Mouse (Mus musculus): ENCODE data around the gene Hormad1. TPM values are rescaled to one million over a fixed set of nuclear protein-coding genes. Genes with fewer than 3 reads are reported as not detected.

Gene Hormad1
- not detected for total RNA-seq (2023)

GRCm38 (mm10) chr3:95559437-95559836, at the start of gene Hormad1:
Hormad1 (plus strand) TSS chr3:95559677.

GRCm38 (mm10) chr3:95526622-95527211, 32.8 kb upstream of the Hormad1 start, which contains the start of gene Ctss:
Ctss (plus strand) TSS chr3:95526786.

GRCm38 (mm10) chr3:95588604-95589086, 29.2 kb downstream of the Hormad1 start, which contains the start of gene Golph3l:
Golph3l (plus strand) TSS chr3:95588934.

GRCm38 (mm10) chr3:95624628-95625503, 65.4 kb downstream of the Hormad1 start, which contains the start of gene Ensa:
Ensa (plus strand) TSS chr3:95624993.

Other genes starting within 250 kb of the Hormad1 start
- 100 to 1,000 TPM; 131 to 142 TPM for gene Cers2, start 244.9 kb upstream of the Hormad1 start, total RNA-seq (2023)
- gene Setdb1, start 202.5 kb upstream of the Hormad1 start, total RNA-seq (2023): 10 to 100 TPM; 25.5 to 30.8 TPM
- gene 4930558C23Rik, start 156.8 kb upstream of the Hormad1 start, total RNA-seq (2023): not detected
- 10 to 100 TPM; 77.1 to 83.2 TPM for gene Arnt, start 125.3 kb upstream of the Hormad1 start, total RNA-seq (2023)
- gene Ctsk, start 60.4 kb upstream of the Hormad1 start, total RNA-seq (2023): 1 to 10 TPM; 1.5 to 1.8 TPM
- 1,000 to 10,000 TPM; 1,732 to 1,842 TPM for gene Ctss, start 32.9 kb upstream of the Hormad1 start, total RNA-seq (2023)
- gene Golph3l, start 29.3 kb downstream of the Hormad1 start, total RNA-seq (2023): 10 to 100 TPM; 37.5 to 42.9 TPM
- 100 to 1,000 TPM; 106 to 108 TPM for gene Ensa, start 65.3 kb downstream of the Hormad1 start, total RNA-seq (2023)
- gene Mcl1, start 99.1 kb downstream of the Hormad1 start, total RNA-seq (2023): 100 to 1,000 TPM; 751 to 777 TPM
- gene Adamtsl4, start 128.2 kb downstream of the Hormad1 start, total RNA-seq (2023): 1 to 10 TPM; 3.3 to 3.6 TPM
- gene Ecm1, start 179.9 kb downstream of the Hormad1 start, total RNA-seq (2023): 10 to 100 TPM; 39.5 to 67.9 TPM
- gene Tars2, start 200.5 kb downstream of the Hormad1 start, total RNA-seq (2023): 10 to 100 TPM; 22.4 to 28.7 TPM